Mouse (Mus musculus): ENCODE data around the gene Sh3rf3.

- TF ChIP-seq POLR2A (IDR thresholded peaks at IDR 0.05; ENCODE audit: low read depth, low read length) (no peak), CTCF (IDR thresholded peaks at IDR 0.05; ENCODE audit: extremely low read depth, insufficient read depth, insufficient read length, insufficient replicate concordance) (no peak)
Measured at GRCm38 (mm10) chr10:58908451-58908850, 95.3 kb downstream of the Sh3rf3 start.

Measured in spleen, adult 2 months (tissue).